Mouse (Mus musculus) intestine, embryonic 14.5 days (tissue): ENCODE measurements around the gene 2010111I01Rik. TPM values are rescaled to one million over a fixed set of nuclear protein-coding genes. Genes with fewer than 3 reads are reported as not detected.
A peak's percentile ranks its signal among the peaks of the same experiment; 100 is the strongest.

ENCODE experiments used
- ATAC-seq: fragments of 200-750 bp; cut with Nextera tagmentation; replicated peaks from 2 replicates; pipeline ENCODE4 v1.8.0; 2017; ENCODE audit warnings: low read depth, moderate number of reproducible peaks, moderate TSS enrichment, moderate library complexity; ENCODE audit not compliant: low FRiP score, low TSS enrichment
- DNase-seq: peaks from one replicate; pipeline ENCODE4 v3.0.0-alpha.2; 2018; ENCODE audit warnings: low spot score
- H3K27ac ChIP-seq: fragments of 300-500 bp; sonication (generic); 2 replicates; pipeline ENCODE4 v1.5.1; 2014; ENCODE audit warnings: low read depth, mild to moderate bottlenecking, control low read depth
- H3K27me3 ChIP-seq: fragments of 300-500 bp; sonication (generic); replicated peaks from 2 replicates; pipeline ENCODE4 v1.6.1; 2014; ENCODE audit warnings: low read length, control low read depth; ENCODE audit not compliant: control insufficient read depth, insufficient read depth
- H3K36me3 ChIP-seq: fragments of 300-500 bp; sonication (generic); 2 replicates; pipeline ENCODE4 v1.6.1; 2014; ENCODE audit warnings: low read length, control low read depth; ENCODE audit not compliant: control insufficient read depth, insufficient read depth
- H3K4me1 ChIP-seq: fragments of 300-500 bp; sonication (generic); replicated peaks from 2 replicates; pipeline ENCODE4 v1.6.1; 2014; ENCODE audit warnings: low read length, control low read depth, mixed read lengths; ENCODE audit not compliant: control insufficient read depth, insufficient read depth
- H3K4me2 ChIP-seq: fragments of 300-500 bp; sonication (generic); 2 replicates; pipeline ENCODE4 v1.6.1; 2014; ENCODE audit warnings: low read length
- H3K4me3 ChIP-seq: fragments of 300-500 bp; sonication (generic); 2 replicates; pipeline ENCODE4 v1.5.1; 2014; ENCODE audit warnings: low read depth, low read length, control low read depth, mixed read lengths
- H3K9ac ChIP-seq: fragments of 300-500 bp; sonication (generic); 2 replicates; pipeline ENCODE4 v1.6.1; 2014; ENCODE audit warnings: mild to moderate bottlenecking, low read length
- H3K9me3 ChIP-seq: fragments of 300-500 bp; sonication (generic); 2 replicates; pipeline ENCODE4 v1.6.1; 2016; ENCODE audit warnings: low read length, control low read depth; ENCODE audit not compliant: control insufficient read depth
- WGBS: fragments of 180-500 bp; shearing (Covaris S2); extraction: QIAGEN DNeasy Blood & Tissue Kit; methylation state at CpG from one replicate; pipeline ENCODE4 v1.1.7; 2014; 5-methylcytosine and 5-hydroxymethylcytosine counted together
- polyA plus RNA-seq: library from polyadenylated mRNA; unstranded; fragments of >200 nt; fragmentation: Nextera tagmentation; extraction: Ambion mirVana; gene quantifications from 2 replicates; pipeline ENCODE4 v1.2.1, GENCODE M21; 2014

The 2010111I01Rik gene
- polyA plus RNA-seq, 1 experiment from 2014 or later: 135 TPM

DNA sequence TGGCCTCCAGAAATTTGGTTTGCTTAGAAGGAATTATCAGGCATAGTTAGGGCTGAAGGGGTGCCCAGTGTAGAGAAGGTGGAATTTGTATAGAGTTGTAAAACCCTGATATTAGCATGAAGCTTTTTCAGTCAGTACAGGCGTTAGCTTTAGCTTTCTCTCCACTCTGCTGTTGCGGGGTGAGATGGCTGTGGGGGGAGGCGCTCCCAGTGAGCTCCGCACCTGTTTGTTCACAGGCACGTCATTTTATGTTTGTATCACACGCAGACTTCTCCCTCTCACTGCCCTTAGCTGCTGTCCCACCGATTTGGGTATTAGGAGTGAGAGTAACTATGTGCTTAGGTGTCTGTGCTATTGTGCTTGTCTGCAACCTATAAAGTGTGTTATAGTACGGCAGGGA is 316.5 kb downstream of the 2010111I01Rik start:
- Histone ChIP-seq H3K4me1 (peaks cover 45% of the 10 kb centered on the region), H3K9ac (no peak overlapping the region), H3K36me3 (peaks cover 39% of the 10 kb centered on the region), H3K27ac (no peak overlapping the region), H3K4me3 (no peak overlapping the region), H3K9me3 (no peaks in the 10 kb centered on the region), H3K4me2 (no peak overlapping the region), H3K27me3 (no peaks in the 10 kb centered on the region)
- no peak for DNase-seq
- ATAC-seq: no peak
- WGBS: 64% methylated on average over 8 of the region's 8 CpGs

- no peak overlapping the region for H3K27ac ChIP-seq
- H3K9me3 ChIP-seq: no peaks in the 10 kb centered on the region
- no peak overlapping the region for H3K4me3 ChIP-seq
- DNase-seq (no peak), ATAC-seq (no peak)
- peaks cover 59% of the 10 kb centered on the region for H3K36me3 ChIP-seq
- no peak overlapping the region for H3K9ac ChIP-seq
- no peaks in the 10 kb centered on the region for H3K27me3 ChIP-seq
- no peak overlapping the region for H3K4me2 ChIP-seq
- peaks cover 29% of the 10 kb centered on the region for H3K4me1 ChIP-seq
These were observed 318.5 kb downstream of the 2010111I01Rik start for GRCm38 (mm10) chr13:63283236-63283635.

DNA sequence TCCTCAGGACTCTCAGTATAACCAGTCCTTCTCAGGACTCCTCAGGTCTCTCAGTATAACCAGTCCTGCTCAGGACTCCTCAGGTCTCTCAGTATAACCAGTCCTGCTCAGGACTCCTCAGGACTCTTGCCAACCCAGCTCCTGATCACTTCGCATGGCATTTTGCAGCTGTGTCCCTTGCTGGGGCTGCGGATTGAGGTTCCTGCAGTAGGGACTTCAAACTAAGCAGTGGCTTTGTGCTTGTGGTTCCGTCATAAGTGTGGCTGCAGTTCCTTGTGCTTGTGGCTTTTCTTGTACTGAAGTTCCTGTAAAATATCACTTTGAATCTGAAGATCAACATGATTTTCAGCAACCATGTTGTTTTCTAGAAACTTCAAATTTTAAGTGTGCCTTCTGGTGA is 320.1 kb downstream of the 2010111I01Rik start:
- Histone ChIP-seq H3K4me1 (peaks cover 24% of the 10 kb centered on the region), H3K4me2 (no peak overlapping the region), H3K9ac (no peak overlapping the region), H3K36me3 (peaks cover 71% of the 10 kb centered on the region), H3K9me3 (no peaks in the 10 kb centered on the region), H3K27me3 (no peaks in the 10 kb centered on the region), H3K4me3 (no peak overlapping the region), H3K27ac (no peak overlapping the region)
- DNase-seq: no peak
- WGBS: 95% methylated on average over 3 of the region's 3 CpGs
- no peak for ATAC-seq

GRCm38 (mm10) chr13:63286483-63287102 is 321.9 kb downstream of the 2010111I01Rik start:
- no peak overlapping the region for H3K27ac ChIP-seq
- H3K9ac ChIP-seq: no peak overlapping the region
- H3K4me3 ChIP-seq: no peak overlapping the region
- WGBS: 87% methylated on average over 11 of the region's 11 CpGs
- peaks cover 9% of the 10 kb centered on the region; the same call in 1 of the 2 replicates for H3K4me1 ChIP-seq
- peaks cover 89% of the 10 kb centered on the region for H3K36me3 ChIP-seq
- DNase-seq (no peak), ATAC-seq (no peak)
- no peak overlapping the region for H3K4me2 ChIP-seq
- no peaks in the 10 kb centered on the region for H3K9me3 ChIP-seq
- H3K27me3 ChIP-seq: no peaks in the 10 kb centered on the region

- Histone ChIP-seq H3K9ac (no peak overlapping the region), H3K36me3 (peaks cover 76% of the 10 kb centered on the region), H3K27ac (peak overlapping the region; percentile 69; the same call in 1 of the 2 replicates), H3K4me3 (no peak overlapping the region), H3K4me1 (peaks cover 21% of the 10 kb centered on the region), H3K9me3 (no peaks in the 10 kb centered on the region), H3K4me2 (no peak overlapping the region), H3K27me3 (no peaks in the 10 kb centered on the region)
- WGBS: 47% methylated on average over 4 of the region's 4 CpGs
- DNase-seq (no peak), ATAC-seq (no peak)
These were observed 324.5 kb downstream of the 2010111I01Rik start for GRCm38 (mm10) chr13:63289152-63289551.

DNA sequence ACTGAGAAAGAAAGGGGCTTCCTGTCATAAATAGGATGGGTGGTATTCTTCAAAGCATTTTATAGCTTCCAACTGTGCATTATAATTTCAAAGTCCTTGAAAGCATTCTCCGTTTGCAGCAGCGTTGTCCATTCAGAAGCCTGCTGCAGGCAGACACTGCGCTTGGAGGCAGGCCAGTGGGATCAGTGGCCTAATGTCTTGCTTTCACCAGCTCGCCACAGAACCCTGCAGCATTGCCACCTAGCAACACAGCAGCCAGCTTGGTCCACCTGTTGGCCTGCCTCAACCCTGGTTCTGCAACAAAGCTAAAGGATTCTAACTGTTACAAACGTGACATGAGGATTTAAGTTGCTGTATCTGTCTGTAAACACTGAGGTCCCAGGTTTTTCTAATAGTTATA is 325.0 kb downstream of the 2010111I01Rik start:
- H3K4me1 ChIP-seq: peaks cover 27% of the 10 kb centered on the region
- no peak overlapping the region for H3K4me2 ChIP-seq
- WGBS: 52% methylated on average over 5 of the region's 5 CpGs
- no peaks in the 10 kb centered on the region for H3K27me3 ChIP-seq
- DNase-seq (no peak), ATAC-seq (no peak)
- H3K4me3 ChIP-seq: no peak overlapping the region
- H3K27ac ChIP-seq: no peak overlapping the region
- peaks cover 77% of the 10 kb centered on the region for H3K36me3 ChIP-seq
- no peaks in the 10 kb centered on the region for H3K9me3 ChIP-seq
- H3K9ac ChIP-seq: no peak overlapping the region

DNA sequence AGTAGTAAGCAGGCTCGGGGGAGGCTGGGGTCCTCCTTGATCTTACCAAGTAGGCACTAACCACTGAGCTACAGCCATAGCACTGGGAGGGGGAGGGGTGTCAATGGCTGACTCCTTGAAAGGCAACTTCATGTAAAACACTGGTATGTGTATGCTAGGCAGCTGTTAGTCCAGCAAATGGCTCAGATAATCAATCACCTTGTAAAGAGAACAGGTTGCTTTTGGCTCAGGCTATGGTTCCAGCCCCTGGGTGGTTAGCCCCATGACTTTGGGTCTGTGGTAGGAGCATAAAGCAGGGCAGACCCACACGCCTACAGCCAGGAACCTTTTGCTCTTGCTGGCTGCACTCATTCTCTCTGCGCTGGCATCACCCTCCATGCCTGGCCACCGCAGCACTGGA is 325.4 kb downstream of the 2010111I01Rik start:
- H3K4me1 ChIP-seq: peaks cover 31% of the 10 kb centered on the region
- 93% methylated on average over 4 of the region's 4 CpGs for WGBS
- no peak overlapping the region for H3K4me2 ChIP-seq
- H3K9ac ChIP-seq: no peak overlapping the region
- H3K9me3 ChIP-seq: no peaks in the 10 kb centered on the region
- DNase-seq: no peak
- no peaks in the 10 kb centered on the region for H3K27me3 ChIP-seq
- H3K36me3 ChIP-seq: peaks cover 76% of the 10 kb centered on the region
- no peak for ATAC-seq
- H3K27ac ChIP-seq: no peak overlapping the region
- H3K4me3 ChIP-seq: no peak overlapping the region

DNA sequence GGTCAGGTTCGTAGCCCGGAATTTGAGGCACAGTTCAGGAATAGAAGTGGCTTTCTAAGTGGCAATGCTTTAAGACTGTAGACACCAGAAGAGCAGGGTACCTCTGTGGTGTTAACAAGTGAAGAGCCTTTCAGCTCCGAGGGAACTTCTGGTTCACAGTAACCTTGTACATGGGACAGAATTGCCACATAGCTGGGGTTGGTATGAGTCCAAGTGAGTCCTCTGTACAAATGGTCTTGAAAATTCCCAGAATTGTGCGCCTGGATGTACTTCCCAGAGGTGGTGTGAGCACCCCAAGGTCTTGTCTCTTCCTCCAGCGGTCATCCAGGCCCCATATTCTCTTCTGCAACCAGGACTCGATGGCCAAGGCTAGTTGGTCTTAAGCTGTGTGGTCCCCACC is 326.3 kb downstream of the 2010111I01Rik start:
- Histone ChIP-seq H3K27me3 (no peaks in the 10 kb centered on the region), H3K36me3 (peaks cover 77% of the 10 kb centered on the region), H3K9me3 (no peaks in the 10 kb centered on the region), H3K4me3 (no peak overlapping the region), H3K9ac (no peak overlapping the region), H3K4me2 (no peak overlapping the region), H3K27ac (no peak overlapping the region), H3K4me1 (peaks cover 33% of the 10 kb centered on the region)
- ATAC-seq: no peak
- WGBS: 94% methylated on average over 6 of the region's 6 CpGs
- no peak for DNase-seq

GRCm38 (mm10) chr13:63293647-63294046 is 329.0 kb downstream of the 2010111I01Rik start:
- WGBS: 62% methylated on average over 3 of the region's 3 CpGs
- Histone ChIP-seq H3K4me3 (no peak overlapping the region), H3K9ac (no peak overlapping the region), H3K27ac (peak overlapping the region; percentile 77), H3K36me3 (peaks cover 77% of the 10 kb centered on the region), H3K27me3 (no peaks in the 10 kb centered on the region), H3K4me1 (peaks cover 33% of the 10 kb centered on the region), H3K9me3 (no peaks in the 10 kb centered on the region), H3K4me2 (no peak overlapping the region)
- DNase-seq: no peak
- ATAC-seq: no peak
